Mouse (Mus musculus): ENCODE data around the gene Il2ra.

DNA sequence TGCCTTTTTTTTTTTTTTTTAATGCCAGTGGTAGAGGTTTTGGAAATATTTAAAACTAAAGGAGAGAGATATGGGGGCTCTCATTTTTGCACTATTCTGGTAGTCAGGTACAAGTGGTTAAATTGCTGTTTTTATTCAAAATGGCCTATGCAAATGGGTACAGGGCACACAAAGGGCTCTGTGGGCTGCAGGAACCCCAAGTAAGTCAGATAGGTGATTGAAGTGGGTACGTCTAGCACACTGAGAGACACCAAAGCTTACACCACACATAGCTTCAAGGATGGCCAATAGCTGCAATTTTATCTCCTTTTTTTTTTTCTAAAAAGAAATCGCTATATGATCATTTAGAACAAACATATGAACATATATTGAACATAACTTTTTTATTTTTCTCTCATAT lies 23.0 kb upstream of the Il2ra start:
- TF ChIP-seq POLR2A (IDR thresholded peaks at IDR 0.05; ENCODE audit: insufficient read length, low read depth), result no peak
- TF ChIP-seq E2F4 (IDR thresholded peaks at IDR 0.05; ENCODE audit: insufficient read depth), result no peak
- TF ChIP-seq CEBPB (IDR thresholded peaks at IDR 0.05; ENCODE audit: insufficient read depth, poor library complexity, severe bottlenecking), result no peak
- TF ChIP-seq SRF (IDR thresholded peaks at IDR 0.05; ENCODE audit: control insufficient read depth, insufficient read length, low read depth), result no peak
- no peak for TF ChIP-seq MAX (IDR thresholded peaks at IDR 0.05; ENCODE audit: low read depth)
- TF ChIP-seq MYOD1 (IDR thresholded peaks at IDR 0.05; ENCODE audit: control insufficient read depth in 1 of 3, insufficient read length in 2 of 3, low read depth in 2 of 3), result no peak
- no peak for TF ChIP-seq TCF12 (IDR thresholded peaks at IDR 0.05; ENCODE audit: insufficient read depth, poor library complexity, severe bottlenecking)
- TF ChIP-seq USF1 (IDR thresholded peaks at IDR 0.05; ENCODE audit: low read depth), result no peak
- no peak for TF ChIP-seq POLR2AphosphoS2 (IDR thresholded peaks at IDR 0.05; ENCODE audit: insufficient read length, low read depth)
- no peak for TF ChIP-seq MYOG (IDR thresholded peaks at IDR 0.05; ENCODE audit: control insufficient read depth in 1 of 3, insufficient read depth in 1 of 3, insufficient read length in 2 of 3, low read depth in 2 of 3)
- no peak for TF ChIP-seq TCF3 (IDR thresholded peaks at IDR 0.05; ENCODE audit: insufficient read length, low read depth)
- no peak for TF ChIP-seq REST (IDR thresholded peaks at IDR 0.05; ENCODE audit: insufficient read depth, insufficient read length)
